Mouse (Mus musculus): ENCODE results near the gene Grsf1. TPM values are rescaled to one million over a fixed set of nuclear protein-coding genes. Genes with fewer than 3 reads are reported as not detected.

The Grsf1 gene
- total RNA-seq, 2 experiments from 2014 or later = 92.2 to 107 TPM

DNA sequence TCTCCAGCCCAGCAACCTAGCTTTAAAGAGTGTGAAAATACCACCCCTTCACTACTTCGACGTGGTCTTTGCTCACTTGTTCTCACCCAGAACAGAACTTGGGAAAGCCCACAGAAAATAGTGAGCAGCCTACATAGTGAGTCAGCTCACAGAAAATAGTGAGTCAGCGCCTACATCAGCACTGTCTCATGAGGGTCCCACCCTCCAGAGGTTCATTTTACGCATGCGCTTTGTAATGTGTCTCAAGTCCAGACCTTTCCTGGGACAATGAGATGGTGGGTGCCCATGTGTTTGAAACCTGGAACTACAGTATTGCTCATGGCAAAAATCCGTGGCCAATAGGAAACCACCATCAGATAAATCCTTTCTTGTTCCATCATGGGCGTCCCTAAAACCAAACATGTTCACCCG lies 12.0 kb upstream of the Grsf1 start:
- intact Hi-C loops (cut with DNase I) = loop anchor here (5.0 kb wide), 1 partner anchor 694 kb away; no protein-coding TSS in a partner anchor
- Histone ChIP-seq H3K4me3 (no peak overlapping the region), H3K27ac (no peak overlapping the region)
- TF ChIP-seq CTCF (IDR thresholded peaks at IDR 0.05) = no peak
- DNase-seq (ENCODE audit: extremely low spot score in 1 of 2, low spot score in 2 of 2) = no peak

GRCm38 (mm10) chr5:88685745-88686299 lies 9.9 kb upstream of the Grsf1 start:
- intact Hi-C loops (cut with DNase I) = loop anchor here (5.0 kb wide), 1 partner anchor 696 kb away; no protein-coding TSS in a partner anchor
- no peak overlapping the region for H3K4me3 ChIP-seq
- DNase-seq (ENCODE audit: extremely low spot score in 1 of 2, low spot score in 2 of 2) = no peak
- no peak for TF ChIP-seq CTCF (IDR thresholded peaks at IDR 0.05)
- H3K27ac ChIP-seq = no peak overlapping the region

- DNase-seq (ENCODE audit: extremely low spot score in 1 of 2, low spot score in 2 of 2) = no peak
- H3K27ac ChIP-seq = no peak overlapping the region
- no peak for TF ChIP-seq CTCF (IDR thresholded peaks at IDR 0.05)
- intact Hi-C loops (cut with DNase I) = loop anchor here (5.0 kb wide), 1 partner anchor 697 kb away; no protein-coding TSS in a partner anchor
- no peak overlapping the region for H3K4me3 ChIP-seq
These were observed 9.3 kb upstream of the Grsf1 start for GRCm38 (mm10) chr5:88685306-88685705.

GRCm38 (mm10) chr5:88684226-88684625 lies 8.3 kb upstream of the Grsf1 start:
- DNase-seq (ENCODE audit: extremely low spot score in 1 of 2, low spot score in 2 of 2) = no peak
- Histone ChIP-seq H3K4me3 (no peak overlapping the region), H3K27ac (no peak overlapping the region)
- intact Hi-C loops (cut with DNase I) = no loop called here
- no peak for TF ChIP-seq CTCF (IDR thresholded peaks at IDR 0.05)

DNA sequence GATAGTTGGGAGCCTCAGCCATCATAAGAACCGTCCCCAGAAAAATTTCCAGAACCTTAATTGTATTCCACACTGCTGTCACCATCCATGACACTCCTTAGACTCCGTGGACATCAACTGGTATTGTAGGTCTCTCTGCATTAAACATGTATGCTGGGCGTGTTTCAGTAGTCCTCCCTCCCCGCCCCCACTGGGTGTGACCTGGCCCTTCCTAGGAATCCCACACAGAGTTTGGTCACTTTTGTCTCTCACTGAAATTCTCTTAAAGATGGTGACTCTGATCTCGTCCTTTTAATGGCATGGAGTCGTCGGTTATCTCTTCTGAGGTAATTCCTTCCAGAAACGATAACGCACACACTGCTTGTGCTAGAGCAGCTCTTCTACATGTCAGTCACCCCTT lies 7.7 kb upstream of the Grsf1 start:
- no peak for TF ChIP-seq CTCF (IDR thresholded peaks at IDR 0.05)
- intact Hi-C loops (cut with DNase I) = no loop called here
- Histone ChIP-seq H3K27ac (no peak overlapping the region), H3K4me3 (no peak overlapping the region)
- no peak for DNase-seq (ENCODE audit: extremely low spot score in 1 of 2, low spot score in 2 of 2)

- intact Hi-C loops (cut with DNase I) = no loop called here
- TF ChIP-seq CTCF (IDR thresholded peaks at IDR 0.05) = no peak
- Histone ChIP-seq H3K27ac (no peak overlapping the region), H3K4me3 (no peak overlapping the region)
- no peak for DNase-seq (ENCODE audit: extremely low spot score in 1 of 2, low spot score in 2 of 2)
These were observed 4.6 kb upstream of the Grsf1 start for GRCm38 (mm10) chr5:88680567-88680966.

DNA sequence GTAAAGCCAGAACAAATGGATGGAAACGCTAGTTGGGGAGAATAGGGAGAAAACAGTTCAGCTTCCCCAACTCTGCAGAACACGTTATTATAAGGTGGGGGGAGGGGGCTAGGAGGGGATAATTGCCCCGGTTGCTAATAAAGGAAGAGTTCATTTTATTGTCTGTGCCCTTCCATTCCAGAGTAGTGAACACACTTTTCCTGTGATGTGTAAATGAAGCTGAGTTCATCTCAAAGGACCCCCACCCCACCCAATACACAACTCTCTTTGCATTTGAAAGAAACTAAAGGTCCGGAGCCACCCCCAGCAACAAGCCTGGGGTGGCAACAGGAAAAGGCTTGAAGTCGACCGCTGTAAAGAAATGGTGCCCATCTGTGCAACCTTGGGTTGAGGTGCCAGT lies 3.4 kb upstream of the Grsf1 start:
- TF ChIP-seq CTCF (IDR thresholded peaks at IDR 0.05) = no peak
- no peak for DNase-seq (ENCODE audit: extremely low spot score in 1 of 2, low spot score in 2 of 2)
- intact Hi-C loops (cut with DNase I) = loop anchor here (5.0 kb wide), 1 partner anchor 127 kb away; the partner anchor contains the start of gene Utp3
- no peak overlapping the region for H3K4me3 ChIP-seq
- no peak overlapping the region for H3K27ac ChIP-seq

DNA sequence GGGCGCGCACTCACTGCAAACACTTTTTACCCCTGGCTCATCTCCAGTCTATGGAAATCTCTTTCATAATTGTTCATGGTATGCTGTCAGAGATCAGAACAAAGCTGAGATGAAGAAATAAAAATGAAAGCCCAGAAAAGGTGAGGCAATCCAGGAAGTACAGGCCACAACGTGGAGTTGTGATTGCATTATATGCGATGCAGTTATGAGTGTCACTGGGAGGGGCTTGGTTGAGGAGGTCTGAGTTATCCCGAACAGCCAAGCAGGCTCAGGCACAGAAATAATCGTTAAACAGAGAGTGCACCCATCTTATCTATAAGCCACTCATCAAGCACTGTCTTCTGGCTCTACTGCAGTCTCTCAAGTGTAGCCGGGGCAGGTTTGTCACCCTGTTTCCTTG lies 3.0 kb upstream of the Grsf1 start:
- Histone ChIP-seq H3K27ac (no peak overlapping the region), H3K4me3 (no peak overlapping the region)
- TF ChIP-seq CTCF (IDR thresholded peaks at IDR 0.05) = no peak
- no peak for DNase-seq (ENCODE audit: extremely low spot score in 1 of 2, low spot score in 2 of 2)
- intact Hi-C loops (cut with DNase I) = loop anchor here (5.0 kb wide), 1 partner anchor 127 kb away; the partner anchor contains the start of gene Utp3

DNA sequence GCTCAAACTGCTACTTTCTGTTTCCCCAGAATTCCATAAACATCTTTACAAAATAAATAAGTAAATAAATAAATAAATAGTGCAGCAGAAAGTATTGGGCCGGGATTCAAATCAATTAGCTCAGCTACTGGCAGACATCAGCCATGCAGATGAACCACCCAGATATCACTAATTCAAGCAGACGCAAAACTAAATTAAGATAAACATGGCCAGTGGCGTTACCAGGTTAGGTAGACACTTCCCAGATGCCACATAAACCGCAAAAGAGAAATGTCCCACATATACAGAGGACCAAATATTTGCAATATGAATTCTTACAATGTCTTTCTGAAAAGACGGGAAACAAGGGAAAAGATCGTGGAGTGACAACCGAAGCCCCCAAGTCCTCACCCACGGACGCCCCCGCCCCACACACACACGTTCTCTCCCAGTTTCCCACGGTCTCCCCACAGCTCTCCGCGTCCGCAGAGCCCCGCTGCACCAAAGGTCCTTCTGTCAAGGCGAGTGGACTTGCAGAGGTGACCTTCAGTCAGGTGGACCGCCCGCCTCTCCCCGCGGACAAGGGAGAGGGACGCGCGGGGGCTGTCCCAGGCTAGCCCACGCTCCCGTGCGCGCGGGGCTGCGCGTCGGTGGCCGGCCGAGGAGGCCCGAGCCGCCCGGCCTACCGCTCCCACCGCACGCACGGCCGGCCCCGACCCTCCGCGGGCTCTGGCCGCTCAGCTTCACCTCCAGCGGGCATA lies 1.1 kb downstream of the Grsf1 start:
- no peak for TF ChIP-seq CTCF (IDR thresholded peaks at IDR 0.05)

DNA sequence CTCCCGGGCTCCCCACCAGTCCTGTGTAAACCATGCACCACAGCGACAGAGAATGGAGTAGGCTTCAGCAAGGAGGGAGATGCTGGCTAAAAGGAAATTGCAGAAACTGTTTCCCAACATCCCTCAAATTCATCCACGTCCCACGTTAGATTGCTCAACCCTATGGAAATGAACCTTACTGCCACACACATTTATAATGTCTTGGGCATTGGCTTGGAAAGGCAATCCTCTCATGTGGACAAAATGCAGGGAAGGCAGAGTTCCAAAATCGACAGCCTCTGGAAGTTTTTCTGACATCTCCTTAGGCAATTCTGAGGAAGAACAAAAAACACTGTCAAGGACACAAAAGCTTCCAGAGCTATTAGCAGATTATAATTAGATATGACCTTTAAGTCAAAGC lies 12.1 kb downstream of the Grsf1 start:
- Histone ChIP-seq H3K27ac (no peak overlapping the region), H3K4me3 (no peak overlapping the region)
- intact Hi-C loops (cut with DNase I) = no loop called here
- no peak for DNase-seq (ENCODE audit: extremely low spot score in 1 of 2, low spot score in 2 of 2)
- TF ChIP-seq CTCF (IDR thresholded peaks at IDR 0.05) = no peak

More for the DNA sequence above, 1.1 kb downstream of the Grsf1 start:
- Histone ChIP-seq H3K4me3 (peak overlapping the region; percentile 86), H3K27ac (peak overlapping the region; percentile 87)
- intact Hi-C loops (cut with DNase I) = loop anchor here (5.0 kb wide), 1 partner anchor 123 kb away; the partner anchor contains the start of gene Utp3
- DNase-seq (ENCODE audit: extremely low spot score in 1 of 2, low spot score in 2 of 2) = peak in 1 of 2 experiments; percentile 36

- no peak for TF ChIP-seq CTCF (IDR thresholded peaks at IDR 0.05)
- H3K27ac ChIP-seq = no peak overlapping the region
- no peak for DNase-seq (ENCODE audit: extremely low spot score in 1 of 2, low spot score in 2 of 2)
- no peak overlapping the region for H3K4me3 ChIP-seq
- intact Hi-C loops (cut with DNase I) = no loop called here
These were observed 12.8 kb downstream of the Grsf1 start for GRCm38 (mm10) chr5:88663151-88663550.

- intact Hi-C loops (cut with DNase I) = no loop called here
- TF ChIP-seq CTCF (IDR thresholded peaks at IDR 0.05) = no peak
- no peak overlapping the region for H3K27ac ChIP-seq
- DNase-seq (ENCODE audit: extremely low spot score in 1 of 2, low spot score in 2 of 2) = no peak
- no peak overlapping the region for H3K4me3 ChIP-seq
These were observed 18.1 kb downstream of the Grsf1 start for GRCm38 (mm10) chr5:88657868-88658267.

Data from left cerebral cortex, adult 2 months (tissue).